Mouse (Mus musculus) B cell, adult 2 months (primary cell): ENCODE data around the gene Ube2n.
A peak's percentile ranks its signal among the peaks of the same experiment; 100 is the strongest.
"Not testable (repeated sequence)": the region's sequence is repeated elsewhere in the genome, so short reads cannot be mapped to it uniquely, and the experiment has no call there.

Source experiments
- DNase-seq, 2 experiments: peaks; one replicate each; pipeline ENCODE4 v3.0.0; 2022

The Ube2n gene

DNA sequence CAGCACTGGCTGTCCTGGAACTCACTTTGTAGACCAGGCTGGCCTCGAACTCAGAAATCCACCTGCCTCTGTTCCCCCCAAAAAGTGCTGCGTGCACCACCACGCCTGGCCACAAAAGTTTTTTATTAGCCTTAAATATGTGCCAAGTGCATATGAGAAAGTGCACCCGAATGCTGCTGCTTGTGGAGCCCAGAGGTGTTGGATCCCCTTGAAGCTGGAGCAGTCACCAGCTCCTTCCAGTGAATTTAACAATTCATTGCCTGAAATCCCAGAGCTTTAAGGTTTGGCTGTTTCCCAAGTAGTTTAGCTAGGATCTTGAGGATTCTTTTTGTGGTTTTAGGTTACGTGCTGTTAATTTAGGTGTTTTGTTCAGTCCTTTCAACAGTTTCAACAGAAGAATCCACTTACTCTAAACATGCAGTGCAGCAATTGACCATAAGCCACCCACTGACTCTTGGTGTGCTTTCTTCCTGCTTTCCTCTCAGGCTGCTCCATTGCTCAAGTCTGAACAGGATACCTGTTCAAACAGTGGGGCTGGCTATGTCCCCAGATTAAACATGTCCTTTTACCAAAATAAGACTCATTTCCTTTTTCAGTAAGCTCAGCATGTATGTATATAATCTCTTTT, 11.7 kb downstream of the Ube2n start:
- DNase-seq, result no peak

DNA sequence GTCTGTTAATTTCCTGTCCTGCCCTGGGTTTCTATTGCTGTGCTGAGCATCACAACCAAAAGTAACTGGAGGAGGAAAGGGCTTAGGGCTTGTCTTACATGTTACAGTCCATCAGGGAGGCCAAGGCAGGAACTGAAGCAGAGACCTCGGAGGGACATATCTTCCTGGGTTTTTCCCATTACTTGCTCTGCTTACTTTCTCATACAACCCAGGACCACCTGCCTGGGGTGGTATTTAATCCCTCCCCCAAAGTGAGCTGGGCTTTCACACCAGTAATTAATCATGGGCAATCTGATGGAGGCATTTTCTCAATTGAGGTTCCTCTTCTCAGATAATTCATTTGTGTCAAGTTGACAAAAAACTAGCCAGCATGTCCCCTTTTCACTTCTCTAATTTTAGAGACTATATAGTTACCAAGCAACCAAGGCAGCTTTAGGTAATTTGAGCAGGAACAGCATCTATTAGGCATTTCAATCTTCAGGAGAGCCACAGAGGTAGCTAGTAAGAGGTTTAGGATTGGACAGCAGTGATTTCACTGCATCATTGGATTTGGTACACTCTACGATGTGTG, 15.7 kb downstream of the Ube2n start:
- no peak for DNase-seq

DNA sequence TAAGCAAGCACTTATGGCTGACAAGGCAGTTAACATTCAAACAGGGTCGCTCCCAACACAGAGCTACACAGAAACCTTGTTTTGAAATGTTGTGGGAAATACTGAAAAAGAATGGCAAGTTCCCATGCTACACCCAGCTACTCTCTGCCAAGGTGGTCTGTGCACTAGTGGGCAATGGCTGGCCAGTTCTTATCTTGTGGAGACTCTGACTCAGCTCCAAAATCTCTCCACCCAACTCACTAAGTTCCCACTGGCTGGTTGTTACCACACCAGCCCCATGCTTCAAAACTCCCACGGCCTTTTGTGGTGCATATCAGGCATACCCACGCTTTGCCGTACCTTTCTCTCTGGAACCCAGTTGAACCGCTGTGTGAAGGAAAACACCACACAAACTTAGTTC, 18.0 kb downstream of the Ube2n start:
- no peak for DNase-seq

DNA sequence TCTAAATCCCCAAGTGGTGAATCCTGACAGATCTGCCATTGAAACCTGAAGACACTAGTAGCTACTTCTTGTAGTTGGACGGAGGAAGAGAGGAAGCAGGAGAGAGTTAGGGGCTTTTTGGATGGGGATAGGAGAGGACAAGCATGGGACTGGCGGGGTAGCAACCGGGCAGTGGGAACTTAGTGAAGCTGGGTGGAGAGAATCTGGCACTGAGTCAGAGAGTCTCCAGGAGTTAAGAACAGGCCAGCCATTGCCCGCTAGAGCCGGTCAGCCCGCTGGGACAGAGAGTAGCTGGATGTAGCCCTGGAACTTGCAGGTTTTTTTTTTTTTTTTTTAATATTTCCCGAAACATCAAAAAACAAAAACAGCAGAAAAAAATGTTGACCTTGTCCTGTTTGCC, 18.4 kb downstream of the Ube2n start:
- no peak for DNase-seq

DNA sequence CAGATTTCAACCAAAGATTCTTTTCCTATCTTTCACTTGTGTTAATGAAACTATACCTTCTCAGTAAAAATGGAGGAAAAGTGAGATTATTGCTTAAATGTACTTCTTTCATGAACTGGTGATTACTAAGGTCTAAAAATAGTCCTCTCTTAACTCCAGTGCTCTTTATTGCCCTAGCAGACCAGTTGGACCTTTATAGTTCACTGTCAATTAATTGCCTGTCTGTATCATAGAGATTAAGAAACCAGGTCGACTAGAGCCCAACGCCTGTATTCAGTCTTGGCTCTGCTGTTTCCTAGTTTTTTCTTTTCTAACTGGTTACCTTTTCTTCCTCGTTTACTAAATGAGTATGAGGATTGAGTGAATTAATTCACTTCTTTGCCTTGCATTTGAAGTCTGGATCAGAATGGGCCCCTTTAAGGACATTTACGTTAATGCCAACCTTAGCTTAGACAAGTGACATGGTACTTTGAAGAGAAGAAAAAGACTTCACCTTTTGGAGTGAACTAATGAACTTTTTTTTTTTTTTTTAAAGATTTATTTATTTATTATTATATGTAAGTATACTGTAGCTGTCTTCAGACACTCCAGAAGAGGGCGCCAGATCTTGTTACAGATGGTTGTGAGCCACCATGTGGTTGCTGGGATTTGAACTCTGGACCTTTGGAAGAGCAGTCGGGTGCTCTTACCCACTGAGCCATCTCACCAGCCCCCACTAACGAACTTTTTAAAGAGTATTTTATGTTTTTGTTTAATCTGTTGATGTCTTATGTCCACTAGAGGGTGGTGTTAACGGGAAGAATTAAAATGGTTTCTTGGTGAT, 20.7 kb downstream of the Ube2n start:
- DNase-seq, result no peak

GRCm38 (mm10) chr10:95536222-95536541, 21.2 kb downstream of the Ube2n start:
- DNase-seq, result no peak

- no peak for DNase-seq
Observed at GRCm38 (mm10) chr10:95539260-95539659, 24.3 kb downstream of the Ube2n start.

- DNase-seq, result no peak
Observed at GRCm38 (mm10) chr10:95539841-95540240, 24.9 kb downstream of the Ube2n start.

GRCm38 (mm10) chr10:95542916-95543315, 28.0 kb downstream of the Ube2n start:
- DNase-seq, result no peak

DNA sequence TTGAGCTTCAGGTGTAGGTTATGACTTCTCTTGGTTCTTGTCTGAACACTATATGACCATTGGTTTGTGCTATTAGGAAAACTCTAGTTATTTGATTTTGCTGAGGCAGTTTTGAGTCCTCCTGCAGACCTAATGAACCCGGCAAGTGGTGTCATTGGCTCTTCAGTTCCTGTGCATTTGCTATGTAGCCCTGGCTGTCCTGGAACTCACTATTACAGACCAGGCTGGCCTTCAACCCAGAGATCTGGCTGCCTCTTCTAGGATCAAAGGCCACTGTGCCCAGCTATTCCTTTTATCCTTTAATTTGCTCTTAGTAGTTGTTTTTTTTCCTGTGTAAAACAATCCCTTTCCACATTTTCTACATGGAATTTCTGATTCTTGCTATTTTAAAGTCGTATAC, 28.4 kb downstream of the Ube2n start:
- no peak for DNase-seq

DNA sequence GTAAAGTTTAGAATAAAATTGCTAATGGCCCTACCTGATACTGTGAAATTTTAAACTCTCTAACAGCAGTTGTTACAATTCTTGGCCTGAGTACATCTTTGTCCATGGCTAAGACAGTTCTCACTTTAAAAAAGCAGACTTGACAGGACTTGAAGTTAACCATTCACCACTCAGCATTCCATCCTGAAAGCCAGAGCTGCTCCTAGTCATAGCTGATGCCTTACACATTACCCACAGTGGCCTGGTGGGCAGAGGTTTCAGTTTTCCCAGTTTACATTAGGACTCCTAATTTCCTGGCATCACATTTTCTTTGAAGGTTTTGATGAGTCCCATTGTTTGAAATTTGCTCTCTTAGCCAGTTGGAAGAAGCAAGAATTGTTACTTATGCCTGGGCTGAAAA, 29.1 kb downstream of the Ube2n start:
- no peak for DNase-seq

- no peak for DNase-seq
Observed at GRCm38 (mm10) chr10:95544651-95545050, 29.7 kb downstream of the Ube2n start.

DNA sequence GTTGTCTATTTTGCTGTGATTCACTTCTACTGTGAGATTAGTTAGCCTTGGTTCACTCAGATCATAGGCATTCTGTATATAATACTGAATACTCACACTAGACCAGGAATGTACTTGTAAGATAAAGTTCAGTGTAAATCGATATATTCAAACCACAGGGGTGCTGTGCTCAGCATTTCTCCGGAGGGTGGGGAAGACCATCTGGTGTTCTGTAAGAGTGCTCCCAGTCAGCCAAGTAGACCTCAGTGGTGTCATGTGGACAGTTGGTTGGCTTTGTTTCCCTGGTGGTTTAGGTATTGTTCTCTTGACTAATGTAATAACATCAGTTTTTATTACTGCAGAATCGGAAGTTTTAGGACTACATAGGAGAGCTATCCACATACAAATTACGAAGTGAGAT, 30.1 kb downstream of the Ube2n start:
- DNase-seq, result no peak

DNA sequence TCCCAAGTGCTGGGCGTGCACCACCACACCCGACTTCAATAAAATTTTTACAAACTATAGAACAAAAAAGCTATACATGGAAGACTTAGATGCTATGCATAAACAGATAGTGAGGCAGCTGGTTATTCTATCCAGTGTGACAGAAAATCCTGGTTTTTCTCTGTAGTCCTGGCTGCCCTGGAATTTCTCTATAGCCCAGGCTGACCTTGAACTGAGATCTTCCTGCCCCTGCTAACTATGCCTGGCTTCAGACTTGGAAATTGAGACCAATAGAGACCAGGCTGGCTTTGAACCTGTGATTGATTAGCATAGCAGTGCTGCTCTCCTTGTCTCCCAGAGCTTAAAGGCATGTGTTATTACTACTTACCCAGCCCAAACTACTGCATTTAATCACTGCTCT, 31.2 kb downstream of the Ube2n start:
- DNase-seq, result no peak

- DNase-seq, result peak in 1 of 2 experiments; percentile 17
Observed at GRCm38 (mm10) chr10:95548154-95548826, 33.3 kb downstream of the Ube2n start.

DNA sequence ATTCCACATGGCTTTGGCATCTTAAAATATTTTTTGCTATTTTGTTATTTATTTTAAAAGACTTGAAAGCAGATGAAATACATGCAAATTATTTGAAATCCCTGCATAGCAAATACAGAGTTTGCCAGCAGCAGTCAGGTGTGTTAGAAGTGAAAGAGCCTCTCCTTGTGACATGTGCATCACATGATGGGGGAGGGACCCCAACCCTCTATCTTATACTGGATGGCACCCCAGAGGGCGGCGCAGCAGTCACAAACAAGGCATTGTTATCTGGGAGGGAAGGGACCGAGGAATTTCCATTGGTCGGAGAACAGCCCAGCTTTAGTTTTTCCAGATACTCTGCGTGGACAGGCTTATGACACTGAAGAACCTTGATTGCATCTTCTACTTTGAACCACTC, 34.1 kb downstream of the Ube2n start:
- not testable (repeated sequence) for DNase-seq

GRCm38 (mm10) chr10:95550506-95550905, 35.6 kb downstream of the Ube2n start:
- DNase-seq, result peak; percentile 26 to 29

DNA sequence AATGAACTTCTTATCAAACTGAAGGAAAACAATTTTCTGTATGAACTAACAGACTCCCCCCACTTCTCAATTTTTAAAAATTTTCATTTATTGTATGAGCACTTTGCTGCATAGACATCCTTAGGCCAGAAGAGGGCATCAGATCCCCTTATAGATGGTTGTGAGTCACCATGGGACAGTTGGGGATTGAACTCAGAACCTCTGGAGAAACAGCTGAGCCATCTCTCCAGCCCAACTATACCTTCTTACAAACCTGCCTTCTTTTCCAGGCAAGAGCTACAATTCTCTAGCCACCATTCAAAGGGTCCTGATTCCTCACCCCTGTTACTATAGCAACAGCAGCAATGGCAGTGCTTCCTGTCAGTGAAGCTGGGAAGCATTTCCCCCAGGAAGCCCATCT, 36.8 kb downstream of the Ube2n start:
- DNase-seq, result peak; percentile 16 to 17

GRCm38 (mm10) chr10:95552326-95552725, 37.4 kb downstream of the Ube2n start:
- no peak for DNase-seq

GRCm38 (mm10) chr10:95555866-95556265, 40.9 kb downstream of the Ube2n start:
- no peak for DNase-seq

DNA sequence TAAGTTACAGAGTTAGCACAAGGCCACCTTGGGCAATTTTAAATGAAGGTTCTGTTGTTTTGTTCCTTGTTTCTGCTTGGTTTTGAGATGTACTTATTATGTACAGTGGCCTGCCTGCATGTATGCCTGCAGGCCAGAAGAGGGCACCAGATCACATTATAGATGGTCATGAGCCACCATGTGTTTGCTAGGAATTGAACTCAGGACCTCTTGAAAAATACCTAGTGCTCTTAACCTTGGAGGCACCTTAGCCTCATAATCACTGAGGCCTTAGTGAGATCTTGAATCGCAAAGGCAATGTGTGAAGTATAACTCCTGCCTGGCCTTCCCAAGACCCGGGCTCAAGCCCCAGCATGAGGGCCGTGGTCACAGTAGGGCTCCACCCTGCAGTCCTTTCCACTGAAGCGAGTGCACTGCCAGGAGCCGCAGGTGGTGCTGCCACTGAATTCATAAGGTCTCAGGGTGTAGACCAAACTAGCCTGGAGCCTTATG, 42.4 kb downstream of the Ube2n start:
- DNase-seq, result peak; percentile 58 to 59

DNA sequence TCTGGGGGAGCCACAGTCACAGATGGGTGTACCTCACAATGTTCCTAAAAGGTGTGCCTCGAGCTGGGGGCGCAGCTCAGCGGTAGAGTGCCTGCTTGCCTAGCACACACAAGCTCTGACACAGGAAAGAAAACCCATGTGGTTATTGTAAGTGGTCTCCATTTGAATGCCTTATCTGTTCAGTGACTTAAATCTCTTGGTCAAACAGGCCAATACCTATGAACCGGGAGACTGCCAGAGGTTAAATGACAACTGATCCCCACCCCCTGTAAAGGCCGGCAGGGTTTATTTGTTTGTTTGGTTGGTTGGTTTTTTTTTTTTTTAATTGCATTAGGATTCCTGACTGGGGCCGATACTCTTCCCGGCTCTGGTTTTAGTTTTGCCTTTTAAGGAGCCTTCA, 44.5 kb downstream of the Ube2n start:
- DNase-seq, result no peak

DNA sequence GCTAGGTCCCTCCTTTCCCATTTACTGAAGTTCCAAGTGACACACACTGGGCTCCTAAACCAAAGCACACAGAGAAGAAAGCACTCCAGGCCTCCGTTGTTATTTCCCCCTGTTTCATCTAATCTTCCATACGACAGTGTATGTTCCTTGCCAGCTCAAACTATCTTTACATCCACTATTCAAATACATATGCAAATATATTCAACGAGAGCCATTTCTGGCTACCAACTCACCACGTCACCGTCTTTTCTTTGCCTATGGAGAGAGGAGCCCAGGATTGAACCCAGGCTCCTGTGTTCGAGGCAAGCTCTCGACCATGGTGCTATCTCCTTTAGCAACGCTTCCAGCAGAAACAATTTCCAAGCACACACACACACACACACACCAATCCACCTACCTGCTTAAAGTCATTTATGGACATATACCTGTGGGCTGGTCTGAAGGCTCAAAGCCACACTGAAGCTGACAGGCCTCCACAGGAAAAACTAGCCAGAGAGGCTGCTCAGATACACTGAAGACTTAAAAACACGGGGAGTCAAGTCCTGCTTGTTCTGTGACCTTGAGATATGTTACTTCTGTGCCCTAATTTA, 45.5 kb downstream of the Ube2n start:
- no peak for DNase-seq
